Mouse (Mus musculus) granulocyte monocyte progenitor cell, adult 5-6 weeks (primary cell): ENCODE data around the gene Igfbp7. TPM values are rescaled to one million over a fixed set of nuclear protein-coding genes. Genes with fewer than 3 reads are reported as not detected.

Experiments
- ATAC-seq: replicated peaks from 2 replicates; pipeline ENCODE4 v1.8.0; 2016; ENCODE audit warnings: mild to moderate bottlenecking, moderate TSS enrichment, inconsistent platforms; ENCODE audit not compliant: poor library complexity, severe bottlenecking
- total RNA-seq, 2 experiments: library from RNA; stranded (forward) in 1 of 2; stranded (reverse) in 1 of 2; fragments of 200-712, 200-1000 nt in 1 of 2; fragments of >200 nt in 1 of 2; fragmentation: Nextera tagmentation in 1 of 2; gene quantifications; 2 replicates each; pipeline ENCODE4 v1.2.3; 2014 to 2017

Gene Igfbp7
- total RNA-seq, 2 experiments from 2014 or later, result 1.4 to 4.6 TPM

GRCm38 (mm10) chr5:77357405-77358149 lies 50.3 kb downstream of the Igfbp7 start:
- ATAC-seq, result peak; percentile 77

- no peak for ATAC-seq
These were observed 52.3 kb downstream of the Igfbp7 start for GRCm38 (mm10) chr5:77355307-77356265.

GRCm38 (mm10) chr5:77354361-77354787 lies 53.5 kb downstream of the Igfbp7 start:
- peak; percentile 61 for ATAC-seq

GRCm38 (mm10) chr5:77351691-77352090 lies 56.1 kb downstream of the Igfbp7 start:
- ATAC-seq, result no peak

GRCm38 (mm10) chr5:77349971-77350658 lies 57.7 kb downstream of the Igfbp7 start:
- no peak for ATAC-seq

GRCm38 (mm10) chr5:77348901-77349300 lies 58.9 kb downstream of the Igfbp7 start:
- ATAC-seq, result no peak

- no peak for ATAC-seq
These were observed 67.8 kb downstream of the Igfbp7 start for GRCm38 (mm10) chr5:77340033-77340432.

GRCm38 (mm10) chr5:77330154-77330553 lies 77.7 kb downstream of the Igfbp7 start:
- peak; percentile 25; the same call in 1 of the 2 replicates for ATAC-seq

GRCm38 (mm10) chr5:77324936-77325335 lies 82.9 kb downstream of the Igfbp7 start:
- ATAC-seq, result no peak

GRCm38 (mm10) chr5:77314986-77315385 lies 92.9 kb downstream of the Igfbp7 start:
- no peak for ATAC-seq

- no peak for ATAC-seq
These were observed 93.6 kb downstream of the Igfbp7 start for GRCm38 (mm10) chr5:77314206-77314605.

GRCm38 (mm10) chr5:77309924-77310772 lies 97.7 kb downstream of the Igfbp7 start, which contains the start of the genes Noa1 and Polr2b:
Noa1 (minus strand) TSS chr5:77310084.
Polr2b (plus strand) TSS chr5:77310147.
- ATAC-seq, result peak; percentile 78

- ATAC-seq, result peak; percentile 31
These were observed 98.6 kb downstream of the Igfbp7 start for GRCm38 (mm10) chr5:77309051-77309906.

- no peak for ATAC-seq
These were observed 99.9 kb downstream of the Igfbp7 start for GRCm38 (mm10) chr5:77307821-77308553.

GRCm38 (mm10) chr5:77301296-77301903 lies 106.4 kb downstream of the Igfbp7 start:
- ATAC-seq, result no peak

GRCm38 (mm10) chr5:77299486-77299885 lies 108.4 kb downstream of the Igfbp7 start:
- ATAC-seq, result peak; percentile 52
